Mouse (Mus musculus) inflammation-experienced regulatory T-cells, adult 6 months (primary cell): ENCODE data around the gene Cnot4. TPM values are rescaled to one million over a fixed set of nuclear protein-coding genes. Genes with fewer than 3 reads are reported as not detected.
"Not testable (repeated sequence)": the region's sequence is repeated elsewhere in the genome, so short reads cannot be mapped to it uniquely, and the experiment has no call there.

Experiments
- ATAC-seq: one replicate; pipeline ENCODE4 v1.8.0; 2017
- polyA plus RNA-seq, 3 experiments: library from polyadenylated mRNA; unstranded; fragments of 100-300 nt; shearing (Covaris generic); gene quantifications; one replicate each; pipeline ENCODE4 v1.2.1; 2017

Cnot4 gene
- polyA plus RNA-seq = 10 to 100 TPM; 47.0 to 73.9 (median 50.1) TPM

DNA sequence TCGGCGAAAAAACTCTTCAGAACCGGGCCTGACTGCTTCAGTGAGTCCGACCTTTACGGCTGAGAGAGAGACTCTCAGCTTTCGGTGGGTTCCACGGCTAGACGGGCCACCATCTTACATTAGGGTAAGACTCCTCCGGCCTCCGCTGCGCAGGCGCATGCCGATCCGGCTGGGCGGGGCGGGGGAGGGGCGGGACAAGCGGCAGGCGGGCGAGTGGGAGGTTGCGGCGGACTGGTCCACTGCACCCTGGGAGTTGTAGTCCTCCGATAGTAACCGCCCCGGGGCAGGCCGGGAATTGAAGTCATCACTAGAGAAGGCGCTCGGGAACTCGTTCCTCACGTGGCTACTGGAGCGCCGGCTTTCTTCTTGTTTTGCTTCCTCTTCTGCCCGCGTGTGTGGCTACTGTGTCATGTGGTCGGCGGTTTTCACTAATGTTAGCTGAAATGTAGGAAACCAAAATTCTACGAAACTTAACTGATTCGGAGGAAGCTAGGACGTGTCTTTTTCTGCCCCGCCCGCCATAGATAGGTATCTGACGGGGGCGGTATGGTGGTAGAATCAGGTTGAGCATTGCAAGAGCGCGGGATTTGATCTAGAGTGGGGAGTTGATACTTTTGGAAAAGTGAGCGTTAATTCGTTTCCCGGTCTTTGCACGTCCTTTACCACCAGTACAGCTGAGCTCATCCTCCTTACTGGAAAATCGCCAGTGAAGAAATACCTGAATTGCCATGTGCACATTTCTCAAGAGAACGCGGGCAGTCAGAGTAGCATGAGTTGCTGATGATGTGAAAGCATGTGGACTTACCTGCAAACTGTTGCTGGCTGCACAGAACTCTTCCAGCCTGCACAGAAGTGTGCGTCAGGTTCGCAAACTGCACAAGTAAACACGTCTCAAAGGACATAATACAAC lies at the start of gene Cnot4:
Gene Cnot4 (minus strand): TSS at position 146 of the 910 bp plus-strand sequence.
- peak; percentile 96 for ATAC-seq

DNA sequence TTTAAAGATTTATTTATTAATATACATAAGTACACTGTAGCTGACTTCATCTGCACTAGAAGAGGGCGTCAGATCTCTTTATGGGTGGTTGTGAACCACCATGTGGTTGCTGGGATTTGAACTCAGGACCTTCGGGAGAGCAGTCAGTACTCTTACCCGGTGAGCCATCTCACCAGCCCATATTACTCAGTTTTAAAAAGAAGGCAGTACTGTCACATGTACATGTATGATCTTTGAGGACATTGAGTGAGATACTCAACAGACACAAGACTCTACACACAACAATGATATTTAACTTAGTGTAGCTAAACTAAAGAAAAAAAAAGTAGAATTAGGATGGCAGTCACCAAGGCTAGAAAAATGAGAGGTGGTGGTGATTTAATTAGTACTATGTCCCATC lies 45.8 kb upstream of the Cnot4 start:
- ATAC-seq = not testable (repeated sequence)

DNA sequence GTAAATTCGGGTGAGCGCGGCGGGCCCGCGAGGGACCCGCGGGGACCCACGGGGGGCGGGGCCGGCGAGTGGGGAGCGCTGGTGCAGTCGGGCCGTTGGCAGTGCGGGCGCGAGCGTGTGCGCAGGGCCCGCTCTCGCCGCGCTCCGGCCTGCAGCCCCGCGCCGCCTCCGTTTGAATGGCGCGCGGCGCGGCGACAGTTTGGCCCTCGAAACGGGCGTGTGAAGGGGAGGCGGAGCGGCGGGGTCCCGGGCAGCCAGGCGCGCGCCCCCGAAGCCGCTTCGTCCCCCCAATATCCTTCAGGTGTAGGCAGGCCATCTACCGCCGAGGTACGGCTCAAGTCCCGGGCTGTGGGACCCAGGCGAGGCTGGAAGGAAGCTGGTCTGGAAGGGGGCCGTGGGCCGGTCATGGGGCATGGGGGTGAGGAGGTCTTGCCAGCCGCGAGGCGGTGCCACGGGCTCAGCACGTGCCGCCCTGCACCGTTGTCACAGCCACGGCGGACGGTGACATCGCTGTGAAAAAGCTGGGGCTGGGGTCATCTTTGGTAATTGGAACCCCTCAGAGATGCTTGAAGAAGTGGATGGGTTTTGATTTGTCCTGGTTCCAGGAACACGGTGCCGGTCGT lies 44.2 kb upstream of the Cnot4 start:
- peak; percentile 27 for ATAC-seq

DNA sequence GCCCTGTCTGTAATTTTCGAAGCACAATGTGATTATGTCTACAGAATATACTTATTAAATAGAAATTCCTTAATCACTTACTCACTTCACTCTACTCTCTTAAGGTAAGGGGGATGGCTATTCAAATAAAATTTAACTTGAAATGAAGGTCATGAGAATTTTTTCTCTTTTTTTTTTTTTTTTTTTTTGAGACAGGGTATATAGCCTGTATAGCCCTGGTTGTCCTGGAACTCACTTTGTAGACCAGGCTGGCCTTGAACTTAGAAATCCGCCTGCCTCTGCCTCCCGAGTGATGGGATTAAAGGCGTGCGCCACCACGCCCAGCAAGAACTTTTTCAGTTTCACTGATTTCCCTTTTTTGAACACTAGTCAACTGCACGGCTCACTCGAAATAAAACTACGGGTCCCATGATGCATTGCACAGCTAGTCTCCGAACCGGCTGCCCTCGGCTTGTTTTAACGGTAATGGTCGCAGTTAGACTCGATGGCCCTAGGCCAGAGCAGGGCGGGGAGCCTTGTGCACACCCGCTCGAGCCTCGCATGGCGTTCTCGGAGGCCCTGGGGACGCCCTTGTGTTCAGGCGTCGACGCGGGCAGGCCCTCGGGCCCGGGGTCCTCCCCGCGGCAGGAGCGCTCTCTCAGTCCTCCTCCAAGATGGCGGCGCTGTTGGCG lies 43.6 kb upstream of the Cnot4 start, which contains the start of gene Nup205:
Gene Nup205 (plus strand): TSS at position 443 of the 671 bp plus-strand sequence.
- ATAC-seq = peak; percentile 93

DNA sequence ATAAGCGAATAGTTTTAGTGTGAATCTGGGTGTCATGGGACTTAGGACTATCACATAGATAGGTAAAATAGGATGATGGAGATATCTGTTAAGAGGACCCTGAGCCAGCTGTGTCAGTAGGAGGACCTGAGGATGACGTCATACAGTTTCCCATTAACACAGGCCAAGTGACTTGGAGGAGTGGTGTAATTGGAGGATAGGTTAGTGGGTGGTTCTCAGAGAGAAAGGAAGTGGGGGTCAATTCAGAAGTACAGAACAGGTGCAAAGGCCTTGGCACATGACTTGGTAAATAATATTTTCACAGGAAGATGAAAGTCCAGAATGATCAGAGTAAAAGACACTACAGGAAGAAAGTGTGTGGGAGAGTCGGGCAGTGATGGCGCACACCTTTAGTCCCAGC lies 39.7 kb upstream of the Cnot4 start:
- ATAC-seq = no peak

DNA sequence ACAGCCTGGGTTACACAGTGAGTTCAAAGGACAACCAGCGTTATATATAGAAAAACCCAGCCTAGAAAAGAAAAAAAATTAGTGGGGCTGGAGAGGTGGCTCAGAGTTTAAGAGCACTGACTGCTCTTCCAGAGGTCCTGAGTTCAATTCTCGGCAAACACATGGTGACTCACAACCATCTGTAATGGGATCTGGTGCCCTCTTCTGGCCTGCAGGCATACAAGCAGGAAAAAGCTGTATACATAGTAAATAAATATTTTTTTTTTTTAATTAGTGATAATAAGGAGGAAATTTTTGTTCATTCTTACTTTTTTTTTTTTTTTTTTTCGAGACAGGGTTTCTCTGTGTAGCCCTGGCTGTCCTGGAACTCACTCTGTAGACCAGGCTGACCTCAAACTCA lies 38.5 kb upstream of the Cnot4 start:
- not testable (repeated sequence) for ATAC-seq

DNA sequence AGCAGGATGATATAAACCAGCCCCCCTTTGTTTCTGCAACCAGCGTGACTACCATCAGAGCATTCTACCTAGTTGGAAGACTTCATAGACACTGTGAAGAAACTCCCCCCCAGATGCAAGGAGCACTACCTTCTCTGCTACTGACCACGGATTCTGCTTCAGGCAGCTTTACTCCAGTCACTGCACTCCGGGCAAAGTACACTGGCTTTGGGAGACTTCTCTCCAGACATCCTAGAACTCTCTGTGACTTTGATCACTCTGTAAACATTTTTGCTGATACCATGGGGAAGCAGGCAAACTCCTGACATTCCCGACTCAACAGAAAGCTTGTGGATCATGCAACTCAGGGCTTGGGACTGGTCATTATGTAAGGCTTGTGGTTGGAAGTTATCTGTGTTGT lies 35.7 kb upstream of the Cnot4 start:
- no peak for ATAC-seq

DNA sequence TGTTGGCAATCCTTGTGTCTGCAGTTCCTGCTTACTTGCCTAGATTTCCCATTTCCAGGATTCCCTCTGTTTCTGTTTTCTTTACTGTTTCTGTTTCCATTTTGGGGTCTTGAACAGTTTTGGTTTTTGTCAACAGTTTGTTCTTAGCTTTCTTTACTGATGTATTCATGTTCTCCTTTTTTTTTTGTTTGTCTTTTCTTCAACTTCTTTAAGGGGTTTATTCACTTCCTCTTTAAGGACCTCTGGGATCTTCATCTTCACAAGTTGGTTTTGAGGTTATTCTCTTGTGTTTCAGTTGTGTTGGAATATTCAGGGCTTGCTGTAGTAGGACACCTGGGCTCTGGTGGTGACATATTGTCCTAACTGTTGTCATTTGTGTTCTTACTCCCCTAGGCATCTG lies 21.0 kb upstream of the Cnot4 start:
- ATAC-seq = no peak

DNA sequence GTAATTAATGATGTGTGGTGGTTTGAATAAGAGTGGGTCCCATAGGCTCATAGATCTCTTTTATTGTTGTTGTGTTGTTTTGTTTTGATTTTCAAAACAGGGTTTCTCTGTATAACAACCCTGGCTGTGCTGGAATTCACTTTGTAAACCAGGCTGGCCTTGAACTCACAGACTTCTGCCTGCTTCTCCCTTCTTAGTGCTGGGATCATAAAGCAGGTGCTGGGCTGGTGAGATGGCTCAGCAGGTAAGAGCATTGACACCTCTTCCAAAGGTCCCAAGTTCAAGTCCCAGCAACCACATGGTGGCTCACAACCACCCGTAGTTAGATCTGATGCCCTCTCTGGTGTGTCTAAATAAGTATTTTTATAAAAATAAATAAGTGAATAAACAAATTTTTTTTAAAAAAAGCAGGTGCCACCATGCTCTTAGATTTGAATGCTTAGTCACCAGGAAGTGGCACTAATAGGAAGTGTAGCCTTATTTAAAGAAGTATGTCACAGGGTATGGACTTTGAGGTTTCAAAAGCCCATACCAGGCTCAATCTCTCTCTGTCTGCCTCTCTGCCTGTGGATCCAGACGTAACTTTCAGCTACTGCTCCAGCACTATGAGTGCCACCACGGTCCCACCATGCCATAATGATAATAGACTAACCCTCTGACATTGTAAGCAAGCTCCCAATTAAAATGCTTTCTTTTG lies 14.3 kb upstream of the Cnot4 start:
- ATAC-seq = no peak

DNA sequence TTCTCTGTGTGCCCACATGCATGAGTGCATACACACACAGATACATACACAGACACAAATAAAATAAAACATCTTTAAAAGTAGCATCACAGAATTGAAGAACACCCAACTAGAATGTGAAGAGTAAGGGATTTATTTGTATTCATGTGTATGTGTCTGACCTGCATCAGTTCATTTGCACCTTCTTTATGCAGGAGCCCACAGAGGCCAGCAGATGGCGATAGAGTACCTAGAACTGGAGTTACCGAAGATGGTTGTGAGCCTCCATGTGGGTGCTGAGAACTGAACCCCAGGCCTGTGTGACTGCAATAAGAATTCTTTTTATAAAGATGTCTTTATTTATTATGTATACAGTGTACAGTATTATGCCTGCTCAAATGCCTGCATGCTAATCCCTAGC lies 12.0 kb upstream of the Cnot4 start:
- ATAC-seq = no peak

DNA sequence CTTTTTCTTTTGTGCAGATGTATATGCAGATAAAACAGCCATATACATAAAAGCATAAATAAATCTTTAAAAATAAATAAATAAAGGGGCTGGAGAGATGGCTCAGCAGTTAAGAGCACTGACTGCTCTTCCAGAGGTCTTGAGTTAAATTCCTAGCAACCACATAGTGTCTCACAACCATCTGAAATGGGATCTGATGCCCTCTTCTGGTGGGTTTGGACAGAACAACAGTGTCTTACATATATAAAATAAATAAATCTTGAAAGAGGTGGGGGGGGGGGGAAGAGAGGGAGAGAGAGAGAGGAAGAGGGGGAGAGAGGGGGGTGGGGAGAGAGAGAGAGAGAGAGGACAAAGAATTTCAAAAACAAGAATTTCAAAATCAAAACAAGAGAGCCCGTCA lies 6.8 kb upstream of the Cnot4 start:
- ATAC-seq = no peak

DNA sequence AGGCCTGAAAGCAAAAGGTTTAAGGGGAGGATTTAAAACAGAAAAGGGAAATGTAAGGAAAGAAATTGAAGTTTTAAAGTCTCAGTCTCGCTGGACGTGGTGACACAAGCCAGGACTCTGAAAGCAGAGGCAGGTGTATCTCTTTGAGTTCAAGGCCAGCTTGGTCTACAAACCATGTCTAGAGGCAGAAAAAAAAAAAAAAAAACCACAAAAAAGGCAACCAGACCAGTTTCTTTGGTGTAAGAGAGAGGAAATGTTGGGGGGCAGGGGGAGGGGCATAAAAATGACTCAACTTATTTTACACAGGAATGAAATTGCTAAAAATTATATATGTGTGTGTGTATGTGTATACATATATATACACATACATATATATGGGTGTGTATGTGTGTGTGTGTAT lies 1.3 kb upstream of the Cnot4 start:
- ATAC-seq = no peak

DNA sequence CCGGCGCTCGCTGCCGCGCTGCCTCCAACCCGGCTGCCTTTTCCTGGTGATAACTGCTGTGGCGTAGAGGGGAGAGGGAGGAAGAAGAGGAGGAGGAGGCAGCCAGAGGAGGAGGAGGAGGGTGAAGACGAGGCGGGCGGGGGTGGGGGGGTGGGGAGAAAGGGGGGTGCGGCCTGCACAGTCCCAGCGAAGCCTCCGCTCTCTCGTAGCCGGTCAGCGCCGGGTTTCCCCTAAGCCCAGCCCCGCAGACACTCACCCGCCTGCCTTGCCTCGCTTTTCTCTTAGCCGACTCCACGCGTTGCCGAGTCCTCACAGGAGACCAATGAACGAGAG lies 312 bp downstream of the Cnot4 start:
- ATAC-seq = peak; percentile 30

DNA sequence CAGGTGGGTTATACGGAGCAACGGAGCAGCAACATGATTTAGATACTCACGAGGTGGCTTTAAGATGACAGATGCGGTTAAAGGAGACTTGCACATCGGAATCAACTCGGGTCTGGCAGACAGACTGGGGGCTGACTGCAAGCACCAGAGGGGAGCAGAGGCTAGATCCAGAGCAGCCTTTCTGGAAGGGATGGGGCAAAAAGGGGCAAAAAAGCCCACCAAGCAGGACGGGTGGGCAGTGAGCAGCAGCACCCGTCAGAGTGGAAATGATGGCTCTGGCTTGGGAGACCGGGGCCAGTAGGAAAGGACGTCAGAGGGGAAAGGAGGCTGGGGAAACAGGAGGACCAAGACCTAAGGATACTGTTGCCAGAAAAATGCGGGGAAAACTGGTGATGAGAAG lies 718 bp downstream of the Cnot4 start:
- no peak for ATAC-seq

DNA sequence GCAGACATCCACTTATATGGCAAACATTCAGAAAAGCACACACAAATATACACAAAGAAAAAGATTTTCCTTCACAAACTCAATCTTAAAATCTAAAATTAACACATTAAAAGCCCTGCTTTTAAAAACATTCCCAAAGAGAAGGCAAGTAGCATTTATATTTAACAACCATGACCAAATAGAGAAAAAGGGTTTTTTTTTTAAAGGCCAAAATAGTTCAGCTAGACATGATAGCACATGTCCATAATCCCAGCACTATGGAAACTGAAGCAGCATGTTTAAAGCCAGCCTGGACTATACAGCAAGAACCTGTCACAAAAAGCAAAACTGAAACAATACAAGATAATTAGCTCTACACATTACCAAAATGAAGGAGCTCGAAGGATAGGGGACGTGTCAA lies 11.0 kb downstream of the Cnot4 start:
- ATAC-seq = no peak

DNA sequence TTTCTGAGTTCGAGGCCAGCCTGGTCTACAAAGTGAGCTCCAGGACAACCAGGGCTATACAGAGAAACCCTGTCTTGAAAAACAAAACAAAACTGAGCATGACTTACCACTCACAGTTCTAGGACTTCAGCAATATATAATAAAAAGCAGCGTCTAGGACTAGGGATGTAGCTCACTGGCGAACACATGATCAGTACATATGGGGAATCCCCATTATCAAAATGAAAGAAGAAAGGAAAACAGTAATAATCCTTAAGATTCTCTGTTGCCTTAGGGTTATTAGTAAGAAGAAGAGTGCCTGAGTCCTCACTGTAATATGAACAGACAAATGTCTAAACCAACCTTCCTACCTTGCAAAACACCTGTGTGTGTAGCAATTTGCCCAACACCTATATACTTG lies 11.6 kb downstream of the Cnot4 start:
- peak; percentile 86 for ATAC-seq

DNA sequence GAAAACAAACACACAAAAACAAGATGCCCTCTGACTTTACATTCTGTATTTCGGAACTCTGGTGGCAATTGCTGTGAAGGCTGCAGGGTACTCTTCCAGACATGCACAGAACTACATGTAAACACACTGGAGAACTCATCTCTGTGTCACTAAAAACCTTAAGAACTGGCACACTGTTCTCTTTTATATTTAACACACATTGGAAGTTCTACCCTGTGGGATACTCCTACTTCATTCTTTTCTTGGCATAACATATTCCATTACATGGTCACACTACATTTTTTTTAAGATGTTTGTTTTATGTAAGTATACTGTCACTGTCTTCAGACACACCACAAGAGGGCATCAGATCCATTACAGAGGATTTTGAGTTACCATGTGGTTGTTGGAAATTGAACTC lies 31.1 kb downstream of the Cnot4 start:
- ATAC-seq = no peak

DNA sequence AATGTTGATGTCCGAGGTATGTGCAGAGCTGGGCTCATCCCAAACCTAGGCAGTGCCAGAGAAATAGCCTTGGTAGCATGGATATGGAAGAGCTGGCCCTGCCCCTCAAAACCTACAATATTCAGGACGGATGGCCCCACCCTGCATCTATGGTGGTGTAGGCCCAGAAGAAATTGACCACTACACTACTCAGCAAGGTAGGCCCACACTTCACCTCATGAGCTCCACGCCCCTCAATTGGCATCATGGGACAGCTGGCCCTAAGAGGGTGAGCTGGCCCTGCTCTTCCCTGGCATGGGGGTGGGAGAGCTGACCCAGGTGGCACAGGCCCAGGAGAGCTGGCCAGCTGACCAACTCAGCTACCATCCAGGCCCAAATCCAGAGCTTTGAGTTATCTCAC lies 48.6 kb downstream of the Cnot4 start:
- no peak for ATAC-seq

DNA sequence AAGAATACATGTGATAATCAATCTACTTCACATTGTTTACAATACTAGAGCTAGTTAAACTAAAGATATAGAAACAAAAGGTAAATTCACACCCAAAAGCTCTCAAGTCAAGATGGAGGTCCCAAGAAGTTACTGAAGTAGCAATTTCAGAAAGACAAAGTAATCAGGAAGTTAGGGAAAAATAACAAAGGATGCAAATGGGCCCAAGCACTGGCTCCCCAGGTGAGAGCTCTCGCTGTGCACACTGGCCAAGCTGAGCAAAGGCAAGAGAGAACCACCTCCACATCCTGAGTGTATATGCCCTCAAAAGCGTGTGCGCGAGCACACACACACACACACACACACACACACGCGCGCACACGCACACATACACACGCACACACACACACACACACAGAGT lies 58.4 kb downstream of the Cnot4 start:
- ATAC-seq = no peak

DNA sequence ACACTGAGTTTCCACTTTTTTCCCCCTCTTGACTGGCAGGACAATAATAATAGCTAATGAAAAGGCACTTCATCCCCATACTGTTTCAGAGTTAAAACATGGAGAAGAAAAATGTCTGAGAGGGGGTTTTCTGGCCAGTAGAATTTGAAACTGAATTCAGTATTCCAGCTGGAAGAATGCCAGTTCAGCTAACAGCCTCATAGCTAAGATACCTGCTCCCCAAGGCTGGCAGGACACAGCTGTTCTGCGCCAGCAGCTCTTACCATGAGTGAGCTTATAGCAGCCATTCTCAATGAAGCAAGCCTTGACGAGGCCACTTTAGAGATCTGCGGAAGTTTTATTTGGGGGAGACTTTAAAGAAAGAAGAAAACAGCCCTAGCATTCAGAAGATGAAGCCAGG lies 62.3 kb downstream of the Cnot4 start:
- ATAC-seq = no peak

DNA sequence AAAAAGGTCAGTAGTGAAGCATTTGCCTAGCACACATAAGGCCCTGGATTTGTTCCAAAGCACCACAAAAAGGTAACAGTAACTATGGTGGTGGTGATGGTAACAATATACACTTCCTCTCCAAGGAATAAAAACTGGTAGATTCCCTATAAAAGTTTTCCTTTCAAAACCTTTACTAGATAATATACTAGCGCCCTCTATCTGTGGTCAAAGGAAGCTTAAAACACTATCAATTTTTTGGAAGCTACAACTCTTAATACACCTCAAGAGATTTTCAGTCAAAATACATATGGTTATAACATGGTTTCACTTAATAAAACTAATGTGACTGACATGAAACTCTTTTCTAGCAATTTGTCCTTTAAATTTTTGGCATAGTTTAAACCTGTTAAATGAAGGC lies 71.1 kb downstream of the Cnot4 start:
- no peak for ATAC-seq

DNA sequence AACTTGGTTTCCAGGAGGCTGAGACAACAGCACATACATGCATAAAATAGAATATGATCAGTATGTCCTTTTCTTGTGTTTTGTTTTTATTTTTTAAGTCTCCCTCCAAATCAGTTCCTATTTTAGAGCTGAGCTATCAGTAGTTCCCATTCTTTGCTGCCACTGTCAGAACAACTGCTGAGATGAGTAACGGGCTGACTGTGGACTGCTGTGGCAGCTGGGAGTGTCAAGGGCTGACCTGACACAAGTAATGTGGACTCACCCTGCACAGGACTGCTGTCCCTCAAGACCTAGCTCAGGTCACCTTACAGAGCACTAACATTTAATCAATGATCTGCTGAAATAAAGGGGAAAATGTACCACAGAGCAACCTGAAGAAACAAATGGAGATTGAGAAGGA lies 90.4 kb downstream of the Cnot4 start:
- no peak for ATAC-seq

DNA sequence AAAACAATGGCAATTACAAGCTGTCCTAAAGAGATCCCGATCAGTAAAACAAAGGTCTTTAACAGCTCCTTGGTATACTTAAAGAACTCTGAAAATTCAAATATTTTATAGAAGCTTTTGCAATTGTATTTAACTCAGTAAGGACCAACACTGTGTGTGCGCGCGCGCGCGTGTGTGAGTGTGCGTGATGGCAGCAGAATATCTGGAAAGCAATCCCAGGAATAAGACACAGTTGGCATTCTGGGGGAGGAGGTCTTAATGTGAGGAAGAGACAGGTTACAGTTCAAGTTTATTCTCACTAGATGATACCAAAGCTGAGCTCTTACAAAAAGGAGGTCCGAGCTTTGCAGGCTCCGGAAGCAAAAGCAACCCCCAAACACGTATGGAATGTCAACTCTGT lies 100.2 kb downstream of the Cnot4 start:
- no peak for ATAC-seq
